Mouse (Mus musculus) spleen, postnatal 14 days (tissue): Measurements from ENCODE around the gene Adamtsl5.

ENCODE experiments used
- DNase-seq, 2 experiments: peaks; one replicate each; pipeline ENCODE4 v3.0.0; 2021 to 2022; ENCODE audit warnings: low spot score in 2 of 2

Adamtsl5 gene

DNA sequence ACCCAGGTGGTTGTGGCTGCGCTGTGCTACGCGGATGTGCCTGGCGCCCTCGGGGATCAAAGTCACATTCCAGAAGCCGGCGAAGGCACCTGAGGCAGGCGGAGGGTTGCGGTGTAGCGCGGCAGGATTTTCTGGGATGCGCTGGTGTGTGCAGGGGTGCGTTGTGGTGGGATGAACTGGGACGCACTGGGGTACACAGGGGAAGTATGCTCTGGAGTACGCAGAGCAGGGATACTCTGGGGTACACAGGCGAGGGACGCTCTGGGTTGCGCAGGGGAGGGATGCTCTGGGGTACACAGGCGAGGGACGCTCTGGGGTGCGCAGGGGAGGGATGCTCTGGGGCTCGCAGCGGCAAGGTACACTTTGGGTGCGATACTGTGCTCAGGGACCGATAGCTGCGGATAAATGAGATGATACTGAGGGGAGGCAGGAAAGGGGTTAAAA is 5.9 kb downstream of the Adamtsl5 start:
- DNase-seq, result no peak

DNA sequence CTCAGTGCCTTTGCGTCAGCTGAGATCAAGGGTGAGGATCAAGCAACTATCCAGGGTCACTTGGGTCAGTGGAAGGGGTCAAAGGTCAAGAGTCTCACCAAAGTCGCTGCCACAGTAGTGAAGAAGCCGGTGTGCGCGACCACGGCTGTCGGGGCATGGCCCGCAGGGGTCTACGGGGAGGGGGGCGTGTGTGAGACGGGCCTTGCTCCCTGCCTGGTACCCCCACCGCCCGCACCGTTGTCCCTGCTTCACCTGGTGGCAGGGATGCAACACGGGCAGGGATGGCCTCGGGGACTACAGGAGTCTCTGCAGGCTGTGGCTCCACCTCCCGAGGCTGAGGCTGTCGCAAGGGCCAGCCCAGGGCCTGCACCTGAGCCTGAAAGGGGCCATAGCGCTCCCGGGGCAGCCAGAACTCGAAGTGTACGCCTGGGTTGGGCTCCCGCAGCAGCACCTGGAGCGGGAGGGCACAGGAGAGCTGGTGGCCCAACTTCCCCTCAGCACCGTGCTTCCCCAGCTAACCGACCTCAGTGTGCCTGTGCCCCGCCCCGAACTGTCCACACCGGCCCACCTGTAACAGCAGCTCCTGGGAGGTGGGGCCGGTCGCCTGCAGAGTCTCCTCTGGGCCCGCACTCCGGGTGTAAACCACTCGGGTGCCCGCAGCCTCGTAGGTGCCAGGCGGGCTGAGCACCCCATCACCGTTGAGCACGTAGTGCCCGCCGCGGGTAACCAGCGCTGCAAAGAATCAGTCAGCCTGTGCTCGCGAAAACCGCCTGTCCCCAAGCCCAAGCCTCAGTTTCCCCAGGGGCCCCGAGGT is 6.5 kb downstream of the Adamtsl5 start:
- no peak for DNase-seq

DNA sequence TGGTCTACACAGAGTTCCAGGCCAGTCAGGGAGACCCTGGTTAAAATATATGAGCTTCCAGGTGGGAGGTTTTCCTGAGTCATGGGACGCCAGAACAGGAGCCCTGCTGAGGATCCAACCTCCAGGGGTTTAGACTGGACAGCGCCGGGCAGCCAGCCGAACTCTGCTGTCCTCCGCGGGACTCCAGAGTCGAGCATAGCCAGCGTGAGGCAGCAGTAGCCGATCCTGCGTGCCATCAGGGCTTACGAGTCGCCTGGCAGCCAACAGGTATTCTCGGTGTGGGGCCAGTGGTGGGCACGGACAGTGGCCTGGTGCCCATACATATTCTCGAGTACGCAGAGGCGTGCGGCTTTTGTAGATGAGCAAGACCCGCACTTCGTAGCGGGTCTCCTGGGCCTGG is 7.2 kb downstream of the Adamtsl5 start:
- DNase-seq, result no peak

DNA sequence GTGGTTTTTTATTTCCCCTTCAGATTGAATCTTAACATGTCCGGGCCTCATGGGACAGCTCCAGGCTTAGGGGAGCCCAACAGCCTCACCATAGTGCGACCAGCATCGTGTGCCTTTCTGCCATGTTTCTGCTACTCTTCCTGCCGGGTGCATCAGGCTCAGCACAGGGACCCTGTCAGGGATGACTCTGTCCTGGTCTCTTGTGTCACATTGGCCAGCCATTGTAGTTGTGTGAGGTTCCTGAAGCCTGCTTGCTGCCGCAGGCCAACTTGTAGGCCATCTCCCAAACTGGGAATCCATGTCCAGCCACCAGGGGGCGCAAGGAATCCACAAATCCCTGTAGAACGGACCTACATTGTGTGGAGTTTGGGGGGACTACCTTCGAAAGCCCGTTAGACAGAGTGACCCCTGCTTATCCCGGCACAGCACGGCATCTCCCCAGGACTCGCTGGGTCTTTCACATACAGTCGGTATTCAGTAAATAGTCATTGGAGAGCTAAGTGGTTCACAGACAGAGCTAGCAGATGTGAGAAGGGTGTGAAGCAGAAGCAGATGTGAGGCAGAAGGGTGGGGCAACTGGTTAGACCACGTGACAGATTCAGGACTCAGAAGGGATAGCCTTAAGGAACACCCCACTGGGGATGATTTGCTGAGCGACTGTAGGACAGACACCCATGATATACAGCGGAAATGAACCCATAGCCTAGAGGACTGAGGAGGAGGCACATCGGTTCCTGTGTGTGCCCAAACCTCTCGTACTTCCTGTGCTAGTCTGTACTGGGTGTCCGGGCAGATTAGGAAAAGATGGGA is 8.1 kb downstream of the Adamtsl5 start:
- DNase-seq, result peak; percentile 75 to 85

DNA sequence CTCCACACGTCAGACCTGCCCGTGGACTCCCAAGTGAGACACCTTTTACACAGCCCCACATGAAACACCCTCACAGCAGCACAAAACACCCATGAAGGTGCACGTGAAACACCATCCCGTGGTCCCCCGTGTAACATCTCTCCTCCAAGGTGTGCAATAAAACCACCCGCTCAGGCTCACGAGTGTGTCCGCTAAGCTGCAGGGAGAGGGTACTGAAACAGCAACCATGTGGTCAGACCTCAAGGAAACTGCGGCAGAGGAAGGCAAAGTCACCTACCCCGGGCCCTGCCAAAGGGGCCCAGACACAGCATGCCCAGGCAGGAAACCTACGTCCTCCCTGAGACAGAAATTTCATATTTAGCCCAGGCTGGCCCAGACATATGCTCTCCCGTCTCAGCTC is 11.9 kb downstream of the Adamtsl5 start:
- DNase-seq, result no peak

DNA sequence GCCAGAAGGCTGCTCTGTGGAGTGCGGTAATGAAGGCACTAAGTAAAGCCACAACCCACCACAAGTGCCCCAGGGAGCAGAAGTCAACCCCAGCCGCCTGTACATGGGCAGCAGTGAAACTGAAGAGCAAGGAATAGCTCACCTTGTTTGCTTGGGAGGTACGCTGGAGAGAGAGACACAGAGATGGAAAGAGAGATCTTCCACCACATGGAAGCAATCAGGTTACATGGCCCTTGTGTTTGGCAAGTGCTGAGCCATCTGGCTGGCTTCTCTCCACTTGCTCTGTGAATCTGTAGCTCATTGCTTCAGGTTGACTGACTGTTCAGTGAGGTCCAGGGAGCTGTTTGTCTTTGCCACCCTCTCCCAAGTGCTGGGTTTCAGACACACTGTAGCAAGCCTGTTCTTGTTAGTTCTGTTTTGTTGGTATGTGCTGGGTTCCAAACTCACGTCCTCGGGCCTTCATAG is 15.7 kb downstream of the Adamtsl5 start:
- no peak for DNase-seq

DNA sequence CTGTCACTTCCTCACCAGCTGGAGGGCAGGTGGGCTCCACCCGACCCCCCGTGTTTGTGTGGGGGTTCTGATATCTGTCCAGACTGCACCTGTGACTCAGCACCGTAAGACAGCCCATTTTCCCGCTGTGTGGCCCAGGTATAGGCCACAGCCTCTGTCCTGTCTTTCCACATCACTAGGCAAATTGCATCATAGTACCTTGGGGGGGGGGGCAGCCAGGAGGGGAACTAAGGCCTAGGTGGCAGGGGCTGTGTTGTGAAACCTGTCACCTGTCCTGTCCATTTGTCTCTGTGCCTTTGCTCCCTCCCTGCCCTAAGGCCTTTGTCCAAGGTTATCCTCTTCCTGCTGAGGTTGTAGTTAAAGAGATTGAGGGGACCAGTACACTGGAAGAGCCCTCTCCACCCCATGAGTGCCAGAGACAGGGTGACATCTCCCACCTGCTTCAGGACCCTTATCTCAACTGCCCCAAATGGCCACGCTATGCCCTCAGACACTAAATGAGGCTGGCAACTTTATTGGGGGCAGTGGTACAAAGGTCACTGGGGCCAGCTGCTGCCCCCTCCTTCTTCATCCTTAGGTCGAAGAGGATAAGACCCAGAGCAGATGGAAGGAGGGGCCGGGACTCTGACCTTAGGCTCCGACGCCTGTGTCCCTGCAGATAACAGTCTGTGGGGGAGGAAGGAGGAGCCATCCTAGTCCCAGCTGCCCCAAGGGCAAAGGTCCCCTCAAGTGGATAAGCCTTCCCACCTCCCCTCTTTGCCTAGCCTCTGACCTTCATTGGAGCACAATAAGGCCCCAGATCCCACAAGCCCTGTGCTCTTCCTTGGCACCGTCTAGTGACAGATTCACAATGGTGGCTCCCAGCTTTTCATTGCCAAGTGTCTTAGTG is 16.3 kb downstream of the Adamtsl5 start:
- peak in 1 of 2 experiments; percentile 40 for DNase-seq

DNA sequence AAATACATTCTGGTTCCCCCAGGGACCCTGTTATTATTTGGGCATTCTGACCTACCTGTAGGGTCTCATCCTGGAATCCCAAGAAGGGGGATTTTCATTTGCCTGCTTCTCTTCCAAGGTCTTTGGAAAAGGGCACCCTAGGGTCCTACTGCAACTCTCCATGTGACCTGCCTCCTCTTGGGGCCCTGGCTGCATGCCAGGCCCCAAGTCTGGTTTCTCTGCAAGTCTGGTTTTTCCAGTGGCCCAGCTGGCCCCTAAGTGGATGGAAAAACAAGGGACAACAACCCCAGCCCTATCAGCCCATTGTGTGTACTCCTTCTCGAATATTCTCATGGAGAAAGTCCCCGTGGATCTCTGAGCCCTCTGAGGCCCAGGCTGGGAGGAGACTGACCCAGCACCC is 17.3 kb downstream of the Adamtsl5 start:
- DNase-seq, result no peak

DNA sequence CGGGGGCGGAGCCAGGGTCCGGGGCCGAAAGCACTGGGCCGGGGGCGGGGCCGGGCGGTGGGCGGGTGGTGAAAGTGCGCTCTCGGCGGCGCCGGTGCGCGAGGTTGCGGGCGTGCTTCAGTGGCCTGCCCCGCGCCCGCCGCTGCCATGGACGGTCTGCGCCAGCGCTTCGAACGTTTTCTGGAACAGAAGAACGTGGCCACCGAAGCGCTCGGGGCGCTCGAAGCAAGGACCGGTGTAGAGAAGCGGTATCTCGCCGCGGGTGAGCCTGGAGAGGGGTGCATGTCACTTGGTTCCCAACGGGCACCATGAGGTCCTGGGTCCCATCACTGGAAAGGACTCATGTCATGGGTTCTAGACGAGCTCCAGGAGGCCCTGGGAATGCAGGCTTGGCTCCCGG is 18.1 kb downstream of the Adamtsl5 start:
- DNase-seq, result no peak

DNA sequence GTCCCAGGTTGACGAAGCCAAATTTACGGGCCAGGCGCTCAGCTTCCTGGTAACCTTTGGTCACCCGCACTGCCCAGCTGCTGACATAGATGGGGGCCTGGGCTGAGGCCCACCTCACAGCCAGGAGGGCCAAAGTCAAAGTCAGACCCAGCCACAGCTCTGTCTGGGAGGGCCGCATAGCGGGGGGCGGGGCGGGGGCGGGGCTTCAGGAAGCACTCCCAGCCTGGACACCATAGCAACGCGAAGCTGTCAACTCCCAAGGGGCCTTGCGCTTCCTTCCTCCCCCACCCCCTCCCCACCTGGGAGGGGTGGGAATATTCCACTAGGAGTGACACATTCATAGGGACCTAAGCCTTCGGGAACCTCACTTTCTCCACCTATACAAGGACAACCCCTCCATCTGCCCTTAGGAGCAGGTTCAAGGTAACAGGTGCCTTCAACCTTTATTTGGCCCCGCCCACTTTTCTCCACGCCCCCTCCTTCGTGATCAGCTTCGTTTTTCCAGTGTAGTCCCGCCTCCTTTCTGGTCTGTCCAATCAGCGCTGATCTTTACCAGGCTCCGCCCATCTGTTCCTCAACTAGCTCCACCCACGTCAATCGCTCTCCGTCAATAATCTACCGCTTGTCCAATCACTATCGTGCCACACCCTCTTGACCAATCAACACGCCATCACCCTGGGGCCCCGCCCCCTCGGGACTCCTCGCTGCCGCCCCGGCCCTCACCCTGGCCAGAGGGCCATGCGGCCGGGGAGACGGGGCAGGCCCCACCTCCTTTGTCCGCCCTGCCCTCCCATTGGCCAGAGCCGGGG is 18.7 kb downstream of the Adamtsl5 start, which contains the start of the genes Pcsk4 and Reep6:
Gene Pcsk4, minus strand, starts transcription at position 226 of the 809 bp plus-strand sequence.
Gene Reep6, plus strand, starts transcription at position 681 of the 809 bp plus-strand sequence.
- DNase-seq, result peak; percentile 87 to 88

DNA sequence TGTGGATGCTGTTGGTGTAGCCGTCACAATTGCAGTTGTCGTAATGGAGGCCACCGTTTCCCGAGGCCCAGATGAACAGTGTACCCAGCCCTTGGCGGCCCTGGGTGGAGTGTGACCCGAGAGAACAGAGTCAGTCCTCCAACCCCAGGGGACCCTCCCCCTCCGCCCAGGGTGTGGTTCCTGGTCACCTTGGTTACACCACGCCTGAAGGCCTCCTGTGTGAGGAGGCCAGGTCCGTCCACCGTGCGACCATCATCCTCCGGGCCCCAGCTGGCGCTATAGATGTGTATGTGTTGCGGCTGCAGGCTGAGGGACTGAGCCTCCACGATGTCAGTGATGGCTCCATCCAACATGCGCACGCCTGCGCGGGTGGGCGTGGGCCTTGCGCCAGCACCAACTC is 23.2 kb downstream of the Adamtsl5 start:
- no peak for DNase-seq

DNA sequence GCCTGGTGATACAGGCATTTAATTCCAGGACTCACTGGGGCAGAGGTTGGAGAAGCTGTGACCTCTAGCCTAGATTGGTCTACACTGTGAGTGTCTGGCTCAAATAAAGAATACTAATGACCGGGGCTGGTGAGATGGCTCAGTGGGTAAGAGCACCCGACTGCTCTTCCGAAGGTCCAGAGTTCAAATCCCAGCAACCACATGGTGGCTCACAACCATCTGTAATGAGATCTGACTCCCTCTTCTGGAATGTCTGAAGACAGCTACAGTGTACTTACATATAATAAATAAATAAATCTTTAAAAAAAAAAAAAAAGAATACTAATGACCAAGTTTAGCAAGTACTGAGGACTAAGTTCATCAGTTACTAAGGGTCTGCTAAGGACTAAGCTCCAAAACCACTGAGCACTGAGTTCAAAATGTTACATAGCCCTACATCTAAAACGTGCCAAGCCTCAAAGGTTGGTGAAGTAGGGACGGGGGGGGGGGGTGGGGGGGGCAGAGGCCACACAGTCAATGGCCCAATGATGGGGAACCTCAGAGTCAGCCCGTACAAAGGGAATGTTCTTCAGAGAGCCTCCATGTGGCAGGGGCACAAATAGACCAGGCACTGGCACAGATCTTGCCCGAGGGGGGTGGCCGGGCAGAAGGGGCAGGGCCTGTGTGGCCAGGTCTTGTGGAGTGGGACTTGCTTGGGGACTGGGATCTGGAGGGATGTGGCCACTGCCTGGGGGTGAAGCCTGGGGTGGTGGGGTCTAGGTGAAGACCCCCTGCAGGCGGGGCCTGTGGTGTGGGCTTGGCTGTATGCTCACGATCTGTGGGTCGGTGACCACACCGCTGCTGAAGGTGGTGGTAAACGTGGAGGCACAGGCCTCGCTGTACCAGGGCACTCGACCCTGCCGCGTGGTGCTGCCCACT is 23.8 kb downstream of the Adamtsl5 start:
- DNase-seq, result no peak

DNA sequence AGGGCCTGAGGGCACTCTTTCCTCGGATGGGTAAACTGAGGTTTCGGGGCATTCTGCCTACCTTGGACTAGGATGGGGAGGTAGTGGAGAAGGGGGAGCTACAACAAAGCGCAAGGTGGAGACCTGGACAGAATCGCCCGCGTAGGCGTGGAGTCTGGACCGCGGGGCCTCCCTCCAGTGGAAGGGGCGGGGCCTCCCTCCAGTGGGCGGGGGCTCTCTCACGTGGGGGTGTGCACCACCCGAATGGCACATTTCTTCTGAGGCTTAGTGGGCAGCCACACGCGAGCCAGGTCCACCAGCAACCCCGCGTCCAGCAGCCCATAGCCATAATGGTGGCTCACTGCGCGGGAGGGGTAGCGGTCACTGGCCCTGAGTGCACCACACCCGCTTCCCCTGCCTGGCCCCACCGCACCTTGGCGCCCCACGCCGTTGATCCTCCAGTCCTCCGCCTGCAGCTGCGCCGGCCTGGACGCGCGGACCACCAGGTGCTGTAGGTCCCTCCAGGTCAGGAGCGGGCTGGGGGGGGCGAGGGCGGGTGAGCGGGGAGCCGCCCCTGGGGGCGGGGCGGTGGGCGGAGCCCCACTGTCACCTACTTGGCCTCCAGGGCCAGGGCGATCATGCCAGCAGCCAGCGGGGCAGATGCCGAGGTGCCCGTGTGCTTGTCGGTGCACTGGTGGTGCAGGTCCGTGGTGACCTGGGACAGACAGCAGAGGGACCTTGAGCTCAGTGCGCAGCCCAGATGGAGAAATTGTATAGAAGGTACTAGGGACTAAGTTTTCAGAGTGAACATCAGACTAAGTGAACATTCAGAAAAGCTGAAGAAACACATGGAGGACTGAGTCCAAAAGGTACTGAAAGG is 24.7 kb downstream of the Adamtsl5 start:
- peak; percentile 55 to 68 for DNase-seq

DNA sequence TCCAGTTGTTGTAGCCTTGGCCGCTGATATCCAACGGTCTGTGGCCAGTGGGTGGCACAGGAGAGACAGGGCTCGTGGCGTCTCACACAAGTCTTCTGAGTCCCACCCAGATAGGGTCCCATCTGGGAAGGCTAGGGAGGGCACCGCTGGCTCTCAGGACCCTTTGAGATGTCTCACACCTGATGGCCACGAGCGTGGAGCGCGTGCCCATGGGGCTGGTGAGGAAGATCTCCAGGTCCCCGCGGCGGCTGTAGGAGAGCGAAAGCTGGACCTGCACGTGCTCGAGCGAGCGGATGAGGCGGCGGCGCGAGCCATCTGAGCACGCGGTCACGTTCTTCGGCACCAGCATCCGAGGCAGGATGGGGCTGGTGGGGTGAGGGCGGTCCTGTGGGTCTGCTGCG is 25.4 kb downstream of the Adamtsl5 start:
- no peak for DNase-seq

DNA sequence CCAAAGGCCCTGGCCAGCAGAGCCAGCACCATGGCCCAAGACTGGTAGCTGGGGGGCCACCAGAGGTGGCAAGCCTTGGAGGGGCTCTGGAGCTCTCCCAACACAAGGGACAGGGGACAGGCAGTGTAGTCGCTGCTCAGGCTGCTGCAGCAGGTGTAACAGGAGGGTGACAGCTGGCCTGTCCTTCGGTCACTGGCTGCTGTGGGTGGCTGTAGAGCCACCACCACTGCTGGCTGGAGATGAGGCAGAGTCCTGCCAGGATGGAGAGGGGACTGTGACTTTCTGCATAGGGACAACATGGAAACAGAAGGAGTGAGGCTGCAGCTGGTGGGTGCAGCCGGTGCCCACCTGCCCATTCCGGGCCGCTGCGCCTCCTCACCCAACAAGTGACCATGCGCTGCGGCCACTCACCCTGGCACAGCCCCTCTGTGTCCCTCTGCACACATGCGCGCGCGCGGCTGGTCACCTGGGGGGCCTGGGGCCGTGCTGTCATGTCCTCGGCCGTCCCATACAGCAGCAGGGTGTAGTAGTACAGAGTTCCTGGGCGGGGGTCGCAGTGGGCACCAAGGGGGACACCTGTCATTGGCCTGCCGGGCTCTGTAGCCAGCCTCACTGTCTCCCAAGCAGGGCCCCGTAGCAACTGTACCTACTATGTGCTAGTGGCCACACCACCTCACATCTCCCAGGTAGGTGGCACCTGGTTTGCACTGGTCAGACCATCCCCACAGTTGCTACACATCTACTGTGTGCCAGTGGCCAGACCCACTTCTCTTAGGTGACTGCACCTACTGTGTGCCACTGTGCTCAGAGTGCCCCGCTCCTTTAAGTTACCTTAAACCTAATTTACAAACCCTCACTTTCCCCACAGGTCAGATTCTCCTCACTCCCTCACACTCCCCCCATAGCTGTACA is 26.3 kb downstream of the Adamtsl5 start:
- DNase-seq, result no peak

DNA sequence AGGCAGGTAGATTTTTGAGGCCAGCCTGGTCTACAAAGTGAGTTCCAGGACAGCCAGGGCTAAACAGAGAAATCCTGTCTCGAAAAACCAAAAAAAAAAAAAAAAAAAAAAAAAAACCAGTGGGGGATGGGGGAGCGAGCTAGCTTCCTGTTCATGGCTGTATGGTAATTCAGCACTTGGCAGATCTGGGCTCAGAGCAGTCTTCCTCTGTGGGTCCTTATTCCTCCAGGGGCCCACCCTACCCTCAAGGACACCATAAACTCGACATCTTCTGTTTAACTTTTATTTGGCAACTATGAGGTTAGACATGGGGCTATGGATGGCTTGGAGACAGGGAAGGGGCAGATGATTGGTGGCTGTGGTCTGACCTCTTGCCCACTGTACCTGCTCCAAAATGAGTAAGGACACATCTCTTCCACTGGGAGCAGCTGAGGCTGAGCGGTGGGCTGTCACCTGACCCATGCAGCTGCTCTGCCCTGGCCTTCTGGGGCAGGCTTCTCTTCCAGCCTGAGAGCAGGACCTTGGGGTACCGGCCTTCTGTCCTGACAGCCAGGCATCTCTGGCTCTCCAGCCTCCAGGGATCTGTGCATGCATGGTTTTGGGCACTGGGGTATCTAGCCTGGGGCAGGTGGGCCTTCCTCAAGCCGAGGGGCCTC is 27.1 kb downstream of the Adamtsl5 start:
- no peak for DNase-seq

DNA sequence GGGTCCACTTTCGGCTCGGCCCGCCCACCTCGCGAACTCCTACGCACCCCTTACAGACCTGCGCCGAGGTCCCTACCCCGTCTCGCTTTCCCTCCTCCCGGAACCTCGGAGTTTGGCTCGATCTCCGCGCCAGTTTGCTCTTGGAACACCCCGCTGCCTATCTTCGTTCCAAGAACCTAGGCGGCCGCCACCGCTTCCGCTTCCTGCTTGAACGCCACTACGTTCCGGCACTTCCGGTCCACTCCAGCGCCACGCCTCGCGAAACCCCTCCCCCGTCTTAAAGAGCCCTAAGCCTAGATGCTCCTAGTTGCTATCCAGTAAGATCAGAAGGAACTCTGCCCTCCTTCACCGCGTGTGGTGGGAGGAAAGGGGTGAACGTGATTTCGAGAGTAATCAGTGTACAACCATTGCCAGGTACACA is 27.9 kb downstream of the Adamtsl5 start, which contains the start of gene 2310011J03Rik:
Gene 2310011J03Rik, minus strand, starts transcription at position 198 of the 421 bp plus-strand sequence.
- peak; percentile 79 to 84 for DNase-seq
